Mouse (Mus musculus) E14TG2a.4 (cell line): Measurements from ENCODE around the gene Gramd2.

ENCODE experiments used
- CTCF ChIP-seq: conservative IDR thresholded peaks from 2 replicates; pipeline ENCODE4 v1.5.1; 2014; ENCODE audit warnings: low read length
- NANOG ChIP-seq: IDR thresholded peaks from 2 replicates; pipeline ENCODE4 v1.6.1; 2014; ENCODE audit warnings: borderline replicate concordance, low read length, mixed read lengths
- POU5F1 ChIP-seq: IDR thresholded peaks from 2 replicates; pipeline ENCODE4 v1.6.1; 2014; ENCODE audit warnings: low read length, borderline replicate concordance

DNA sequence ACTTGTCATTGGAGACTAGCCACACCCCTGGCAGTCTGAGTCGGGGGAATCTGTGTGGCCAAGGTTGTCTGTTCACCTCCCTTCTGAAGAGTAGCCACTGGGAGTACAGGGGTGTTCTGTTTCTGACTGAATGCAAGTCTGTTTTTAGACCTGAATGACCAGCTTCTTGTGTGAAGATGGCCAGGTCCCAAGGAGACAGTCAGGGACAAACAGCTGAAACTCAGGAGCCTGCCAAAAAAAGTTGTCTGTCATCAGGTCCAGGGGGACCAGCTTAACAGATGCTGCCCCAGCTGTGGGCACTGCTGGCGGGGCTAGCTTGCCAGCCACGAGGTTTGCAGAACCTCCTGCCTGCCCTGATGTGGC, 15.5 kb downstream of the Gramd2 start:
- no peak for TF ChIP-seq CTCF
- TF ChIP-seq POU5F1 = no peak
- no peak for TF ChIP-seq NANOG
